Mouse (Mus musculus) forebrain, embryonic 16.5 days (tissue): Measurements from ENCODE around the gene Olfr45. TPM values are rescaled to one million over a fixed set of nuclear protein-coding genes. Genes with fewer than 3 reads are reported as not detected.
A peak's percentile ranks its signal among the peaks of the same experiment; 100 is the strongest.
"Not testable (repeated sequence)": the region's sequence is repeated elsewhere in the genome, so short reads cannot be mapped to it uniquely, and the experiment has no call there.

Experiments used
- ATAC-seq: fragments of 200-750 bp; cut with Nextera tagmentation; 2 replicates; pipeline ENCODE4 v1.8.0; 2017; ENCODE audit warnings: mild to moderate bottlenecking, moderate library complexity
- H3K27ac ChIP-seq: fragments of 300-500 bp; sonication (generic); 2 replicates; pipeline ENCODE4 v1.5.1; 2014; ENCODE audit warnings: low read length, control low read depth
- H3K27me3 ChIP-seq: fragments of 300-500 bp; sonication (generic); replicated peaks from 2 replicates; pipeline ENCODE4 v1.6.1; 2014; ENCODE audit warnings: low read length; ENCODE audit not compliant: control insufficient read depth, insufficient read depth
- H3K36me3 ChIP-seq: fragments of 300-500 bp; sonication (generic); 2 replicates; pipeline ENCODE4 v1.6.1; 2014; ENCODE audit not compliant: control insufficient read depth, insufficient read depth
- H3K4me1 ChIP-seq: fragments of 300-500 bp; sonication (generic); replicated peaks from 2 replicates; pipeline ENCODE4 v1.6.1; 2014; ENCODE audit warnings: low read length; ENCODE audit not compliant: control insufficient read depth, insufficient read depth
- H3K4me2 ChIP-seq: fragments of 300-500 bp; sonication (generic); 2 replicates; pipeline ENCODE4 v1.6.1; 2014; ENCODE audit warnings: mild to moderate bottlenecking, low read length, control low read depth
- H3K4me3 ChIP-seq: fragments of 300-500 bp; sonication (generic); replicated peaks from 2 replicates; pipeline ENCODE4 v1.5.1; 2014; ENCODE audit warnings: mild to moderate bottlenecking, low read length, control low read depth
- H3K9ac ChIP-seq: fragments of 300-500 bp; sonication (generic); replicated peaks from 2 replicates; pipeline ENCODE4 v1.6.1; 2014; ENCODE audit warnings: low read depth, low read length, control low read depth
- H3K9me3 ChIP-seq: fragments of 300-500 bp; sonication (generic); 2 replicates; pipeline ENCODE4 v1.6.1; 2016; ENCODE audit warnings: low read length; ENCODE audit not compliant: control insufficient read depth
- WGBS: fragments of 180-500 bp; shearing (Covaris S2); extraction: QIAGEN DNeasy Blood & Tissue Kit; methylation state at CpG from one replicate; pipeline ENCODE4 v1.1.7; 2014; 5-methylcytosine and 5-hydroxymethylcytosine counted together
- polyA plus RNA-seq: library from polyadenylated mRNA; unstranded; fragments of >200 nt; fragmentation: Nextera tagmentation; extraction: Ambion mirVana; gene quantifications from 2 replicates; pipeline ENCODE4 v1.2.1, GENCODE M21; 2015

Olfr45 gene
- polyA plus RNA-seq, result not detected in 2 replicates

- 76% methylated on average over 1 of the region's 1 CpGs for WGBS
- no peak for ATAC-seq
- Histone ChIP-seq H3K9ac (no peak within 1 kb of the TSS), H3K9me3 (no peaks in the 10 kb centered on the region), H3K27me3 (no peaks in the 10 kb centered on the region), H3K4me3 (no peak within 1 kb of the TSS), H3K4me1 (no peaks in the 10 kb centered on the region), H3K4me2 (no peak within 1 kb of the TSS), H3K36me3 (no peaks in the 10 kb centered on the region), H3K27ac (no peak within 1 kb of the TSS)
These were observed at the start of gene Olfr45 for GRCm38 (mm10) chr7:140681651-140682050. Gene Olfr45, plus strand, starts transcription at chr7:140681951.

- Histone ChIP-seq H3K36me3 (no peaks in the 10 kb centered on the region), H3K4me1 (no peaks in the 10 kb centered on the region), H3K9ac (no peak within 1 kb of the TSS), H3K4me3 (no peak within 1 kb of the TSS), H3K27me3 (no peaks in the 10 kb centered on the region), H3K4me2 (no peak within 1 kb of the TSS), H3K9me3 (no peaks in the 10 kb centered on the region), H3K27ac (no peak within 1 kb of the TSS)
- WGBS, result 74% methylated on average over 1 of the region's 1 CpGs
- no peak for ATAC-seq
These were observed 35.6 kb upstream of the Olfr45 start, which contains the start of gene Olfr53 for GRCm38 (mm10) chr7:140646152-140646551. Gene Olfr53, plus strand, starts transcription at chr7:140646452.

GRCm38 (mm10) chr7:140659630-140660029 lies 22.1 kb upstream of the Olfr45 start, which contains the start of gene Olfr539:
Gene Olfr539, plus strand, starts transcription at chr7:140659930.
- no peaks in the 10 kb centered on the region for H3K9me3 ChIP-seq
- H3K4me2 ChIP-seq, result no peak within 1 kb of the TSS
- H3K27me3 ChIP-seq, result no peaks in the 10 kb centered on the region
- no peaks in the 10 kb centered on the region for H3K4me1 ChIP-seq
- no peak for ATAC-seq
- WGBS, result 61% methylated on average over 4 of the region's 4 CpGs
- no peak within 1 kb of the TSS for H3K27ac ChIP-seq
- H3K9ac ChIP-seq, result no peak within 1 kb of the TSS
- H3K4me3 ChIP-seq, result no peak within 1 kb of the TSS
- no peaks in the 10 kb centered on the region for H3K36me3 ChIP-seq

- not testable (repeated sequence) for H3K4me1 ChIP-seq, H3K27me3 ChIP-seq, H3K36me3 ChIP-seq, H3K9ac ChIP-seq, H3K4me3 ChIP-seq, H3K9me3 ChIP-seq, H3K27ac ChIP-seq, ATAC-seq, H3K4me2 ChIP-seq
- 87% methylated on average over 3 of the region's 3 CpGs for WGBS
These were observed 11.1 kb upstream of the Olfr45 start for GRCm38 (mm10) chr7:140670693-140671092.

- Histone ChIP-seq H3K4me2 (no peak overlapping the region), H3K4me1 (no peaks in the 10 kb centered on the region), H3K36me3 (no peaks in the 10 kb centered on the region), H3K27me3 (no peaks in the 10 kb centered on the region), H3K9ac (no peak overlapping the region), H3K27ac (no peak overlapping the region), H3K9me3 (no peaks in the 10 kb centered on the region), H3K4me3 (0 out of 2 replicates have a peak overlapping the region, but pooled peaks have one; percentile 4)
- ATAC-seq, result no peak
- WGBS, result 6% methylated on average over 4 of the region's 6 CpGs
These were observed 5.9 kb upstream of the Olfr45 start for GRCm38 (mm10) chr7:140675863-140676262.

GRCm38 (mm10) chr7:140679591-140679990 lies 2.2 kb upstream of the Olfr45 start:
- not testable (repeated sequence) for H3K4me3 ChIP-seq, H3K36me3 ChIP-seq, H3K27ac ChIP-seq, H3K27me3 ChIP-seq, ATAC-seq, H3K4me1 ChIP-seq, H3K9ac ChIP-seq, H3K9me3 ChIP-seq, H3K4me2 ChIP-seq
- 68% methylated on average over 4 of the region's 4 CpGs for WGBS

- H3K36me3 ChIP-seq, result no peaks in the 10 kb centered on the region
- H3K27me3 ChIP-seq, result no peaks in the 10 kb centered on the region
- no peak within 1 kb of the TSS for H3K4me3 ChIP-seq
- H3K27ac ChIP-seq, result no peak within 1 kb of the TSS
- H3K9me3 ChIP-seq, result no peaks in the 10 kb centered on the region
- ATAC-seq, result no peak
- H3K9ac ChIP-seq, result no peak within 1 kb of the TSS
- H3K4me2 ChIP-seq, result no peak within 1 kb of the TSS
- no peaks in the 10 kb centered on the region for H3K4me1 ChIP-seq
These were observed 15.2 kb downstream of the Olfr45 start, which contains the start of gene Olfr541 for GRCm38 (mm10) chr7:140696967-140697366. Gene Olfr541, plus strand, starts transcription at chr7:140697267.

GRCm38 (mm10) chr7:140706348-140706747 lies 24.6 kb downstream of the Olfr45 start:
- Histone ChIP-seq H3K27me3 (no peaks in the 10 kb centered on the region), H3K4me3 (no peak overlapping the region), H3K36me3 (no peaks in the 10 kb centered on the region), H3K4me1 (0 out of 2 replicates have a peak, but pooled peaks cover 3% of the 10 kb centered on the region), H3K9me3 (no peaks in the 10 kb centered on the region), H3K27ac (no peak overlapping the region), H3K9ac (no peak overlapping the region), H3K4me2 (no peak overlapping the region)
- ATAC-seq, result peak; percentile 28; the same call in 1 of the 2 replicates
- WGBS, result 15% methylated on average over 2 of the region's 2 CpGs

GRCm38 (mm10) chr7:140707536-140708284 lies 26.0 kb downstream of the Olfr45 start:
- Histone ChIP-seq H3K4me3 (no peak overlapping the region), H3K4me2 (no peak overlapping the region), H3K9ac (no peak overlapping the region), H3K36me3 (no peaks in the 10 kb centered on the region), H3K9me3 (no peaks in the 10 kb centered on the region), H3K27ac (no peak overlapping the region), H3K27me3 (no peaks in the 10 kb centered on the region), H3K4me1 (0 out of 2 replicates have a peak, but pooled peaks cover 3% of the 10 kb centered on the region)
- WGBS, result 84% methylated on average over 6 of the region's 6 CpGs
- ATAC-seq, result no peak
